Mouse (Mus musculus) lung, postnatal 14 days (tissue): ENCODE data around the gene Ano3.
A peak's percentile ranks its signal among the peaks of the same experiment; 100 is the strongest.

ENCODE experiments used
- DNase-seq: peaks from one replicate; pipeline ENCODE4 v3.0.0; 2021

Gene Ano3

DNA sequence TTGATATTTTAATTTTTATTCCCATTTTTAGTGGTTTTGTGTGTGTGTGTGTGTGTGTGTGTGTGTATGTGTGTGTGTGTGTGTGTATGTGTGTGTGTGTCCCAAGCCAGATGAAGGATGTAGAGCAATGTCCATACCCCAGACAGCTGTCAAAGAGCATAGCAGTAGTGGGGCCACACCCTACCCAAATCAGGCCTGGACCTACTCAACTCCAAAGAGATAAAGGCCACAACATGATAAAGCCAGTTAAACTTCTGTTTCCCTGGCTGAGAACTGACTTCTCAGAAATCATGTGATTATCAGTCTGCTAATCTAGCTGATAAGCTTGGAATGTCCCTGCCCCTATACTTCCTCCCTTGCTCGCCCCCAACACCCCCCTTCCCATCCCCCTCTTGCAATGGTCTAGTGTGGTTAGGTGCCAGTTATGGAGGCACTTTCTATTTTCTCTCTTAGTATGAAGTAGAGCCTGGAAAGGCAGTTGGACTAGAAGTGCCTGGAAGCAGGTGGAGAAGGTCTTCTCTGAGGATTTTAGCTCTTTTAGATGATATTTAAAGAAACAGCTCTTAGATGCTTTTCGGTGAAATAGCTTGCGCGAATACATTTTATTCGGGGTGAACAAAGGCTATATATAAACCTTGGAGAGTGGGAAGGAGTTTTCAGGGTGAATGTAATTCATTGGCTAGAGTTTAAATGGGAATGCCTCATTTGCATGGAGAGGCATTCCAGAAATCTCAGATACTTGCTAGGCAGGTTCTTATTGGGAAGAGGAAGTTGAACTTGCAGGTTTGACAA is 144.2 kb downstream of the Ano3 start:
- DNase-seq: no peak

DNA sequence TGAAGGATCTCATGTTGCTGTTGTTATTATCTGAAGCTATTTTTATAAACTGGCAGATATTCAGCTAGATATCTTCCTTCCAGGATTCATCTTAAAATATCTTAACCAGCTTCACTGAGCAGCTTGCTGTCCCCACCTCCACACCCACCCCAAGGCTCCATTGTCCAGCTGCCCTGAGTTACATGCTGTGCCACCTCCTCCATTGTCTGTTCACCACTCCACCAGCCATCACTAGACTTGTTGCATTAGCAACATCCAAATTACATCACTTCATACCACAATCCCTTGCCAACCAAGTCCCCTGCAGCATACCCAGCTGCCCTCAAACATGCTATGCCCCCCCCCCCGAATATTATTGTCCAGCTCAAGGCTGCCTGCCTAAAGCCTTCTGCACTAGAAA is 154.8 kb downstream of the Ano3 start:
- no peak for DNase-seq

DNA sequence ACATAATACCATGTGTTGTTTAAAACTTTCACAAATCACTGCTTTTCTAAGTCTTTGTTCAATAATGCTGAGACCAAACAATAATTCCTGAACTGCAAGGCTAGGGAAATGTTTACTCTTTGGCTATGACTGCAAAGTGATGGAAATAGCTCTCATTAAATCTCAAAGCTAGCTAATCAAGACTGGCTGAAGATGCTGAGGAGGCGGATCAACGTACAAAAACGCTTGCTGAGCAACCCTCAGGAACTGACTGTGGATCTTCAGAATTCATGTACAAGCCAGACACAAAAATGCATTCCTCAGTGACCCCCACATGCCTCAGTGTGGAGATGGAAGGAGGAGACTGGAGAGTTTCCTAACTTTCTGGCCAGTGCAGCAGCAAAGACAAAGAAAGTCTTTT is 155.3 kb downstream of the Ano3 start:
- no peak for DNase-seq

DNA sequence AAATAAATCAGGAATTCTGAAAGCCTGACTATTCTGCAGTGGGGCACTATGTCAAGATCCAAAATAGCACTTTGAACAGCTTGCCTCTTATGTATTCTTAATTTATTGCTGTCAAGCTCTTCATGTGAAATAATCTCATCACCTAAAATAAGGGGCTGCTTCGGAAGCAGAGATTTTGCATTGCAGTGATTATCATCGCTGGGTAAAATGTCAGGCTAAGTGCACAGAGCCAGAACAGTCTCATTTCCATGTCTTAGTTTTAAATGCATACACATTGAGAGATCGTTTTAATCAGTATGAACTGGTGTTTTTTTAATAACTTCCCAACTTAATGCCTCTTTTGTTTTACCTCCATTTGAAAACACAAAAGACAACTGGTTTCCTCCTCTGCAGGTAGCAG is 163.3 kb downstream of the Ano3 start:
- DNase-seq: no peak

DNA sequence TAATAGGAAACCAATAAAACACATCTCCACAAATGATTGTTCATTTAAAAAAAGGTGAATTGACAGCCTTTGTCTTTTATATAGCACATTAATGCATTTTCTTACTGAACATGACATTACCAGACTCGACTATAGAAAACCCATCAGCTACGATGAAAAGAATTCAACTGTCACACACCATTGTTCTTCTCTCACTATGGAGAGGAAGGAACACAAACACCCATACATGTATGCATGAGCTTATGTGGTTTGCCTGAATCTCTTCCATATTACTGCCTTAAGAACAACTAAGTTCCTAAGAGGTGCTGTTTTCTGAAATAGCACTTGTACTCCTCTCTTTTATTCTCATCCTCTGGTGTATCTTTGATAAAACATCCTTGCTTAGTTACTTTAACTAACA is 191.3 kb downstream of the Ano3 start:
- DNase-seq: no peak

DNA sequence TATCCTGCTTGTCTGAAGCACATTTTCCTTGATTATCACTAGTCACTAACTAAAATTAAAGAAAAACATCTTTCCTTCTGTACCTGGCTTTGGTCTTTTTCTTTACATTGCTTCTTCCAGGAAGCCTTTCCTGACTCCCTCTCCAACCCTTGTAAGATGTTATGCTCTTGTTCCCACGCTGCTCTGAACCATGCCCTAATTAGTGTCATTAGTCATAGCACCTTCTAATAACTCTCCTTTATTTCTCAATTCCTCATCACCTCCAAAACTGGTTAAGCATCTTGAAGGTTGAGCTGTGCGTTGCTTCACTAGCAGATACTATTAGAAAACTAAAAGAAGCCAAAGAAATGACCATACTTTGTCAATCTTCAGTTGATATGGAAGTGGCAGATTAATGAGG is 193.2 kb downstream of the Ano3 start:
- no peak for DNase-seq

DNA sequence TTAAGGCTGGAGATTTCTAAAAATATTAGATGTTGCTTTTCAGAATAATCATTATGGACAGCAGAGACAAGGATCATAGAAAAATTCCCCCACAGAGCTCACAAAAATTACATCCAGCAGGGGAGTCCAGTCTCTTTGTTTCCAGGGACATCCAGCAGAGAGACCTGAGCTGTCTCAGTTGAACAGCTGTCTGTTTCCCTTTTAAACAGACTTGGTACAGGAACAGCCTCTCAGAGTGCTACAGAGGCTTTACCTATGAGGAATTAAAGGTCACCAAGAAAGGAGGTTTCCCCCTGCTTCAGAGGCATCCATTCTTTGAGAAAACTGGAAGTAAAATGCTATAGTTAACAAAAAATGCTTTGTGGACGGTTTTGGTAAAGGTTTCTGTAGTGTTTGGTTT is 210.2 kb downstream of the Ano3 start:
- no peak for DNase-seq

DNA sequence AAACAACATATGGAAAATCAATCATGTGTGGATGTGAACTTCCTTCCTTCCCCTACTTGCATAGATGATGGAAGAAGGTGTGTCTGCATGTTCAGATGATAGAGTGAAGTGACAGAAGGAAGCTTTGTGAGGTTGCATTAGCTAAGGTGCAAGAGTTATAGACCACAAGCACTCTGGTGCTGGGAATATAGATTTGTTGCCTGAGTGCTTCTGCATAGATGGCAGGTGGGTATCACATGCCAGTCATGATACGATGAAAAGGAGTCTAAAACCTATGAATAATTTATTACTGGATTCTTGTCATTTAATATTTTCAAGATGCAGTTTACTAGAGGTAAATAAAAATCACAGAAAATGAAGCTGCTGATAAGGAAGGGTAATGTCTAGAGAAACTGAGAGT is 210.9 kb downstream of the Ano3 start:
- DNase-seq: no peak

DNA sequence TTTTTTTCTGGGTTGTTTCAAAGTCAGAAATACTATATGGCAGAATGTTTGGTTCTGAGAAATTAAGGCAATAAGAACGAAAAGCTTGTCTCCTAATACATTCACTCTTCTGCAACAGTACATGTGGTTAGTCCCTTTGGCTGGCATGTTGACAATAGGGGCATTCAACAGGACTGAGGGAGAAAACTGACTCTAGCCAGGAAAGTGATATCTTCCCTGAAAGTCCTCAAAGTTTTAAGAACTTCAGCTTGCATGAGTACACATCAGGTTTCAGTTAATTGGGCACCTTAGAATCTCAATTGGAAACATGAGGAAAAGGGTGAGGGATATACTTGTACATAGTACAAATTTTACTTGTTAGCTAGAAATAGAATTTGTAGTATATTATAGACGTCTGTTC is 212.7 kb downstream of the Ano3 start:
- DNase-seq: no peak

DNA sequence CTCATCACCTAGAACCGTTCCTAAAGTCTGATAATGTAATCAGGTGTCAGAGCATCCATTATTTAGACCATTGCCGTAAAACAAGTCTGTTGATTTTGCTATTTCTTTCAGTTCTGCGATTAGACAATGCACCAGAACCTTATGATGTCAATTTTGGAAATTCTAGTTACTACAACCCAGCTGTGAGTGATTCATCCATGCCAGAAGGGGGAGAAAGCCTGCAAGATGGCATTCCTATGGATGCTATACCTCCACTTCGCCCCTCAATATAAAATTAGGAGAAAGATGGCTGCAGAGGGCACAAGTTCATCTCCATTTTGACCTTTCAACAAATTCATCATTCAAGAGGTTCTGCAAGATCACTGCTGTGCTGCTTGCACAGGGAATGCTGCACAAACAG is 213.5 kb downstream of the Ano3 start:
- no peak for DNase-seq

DNA sequence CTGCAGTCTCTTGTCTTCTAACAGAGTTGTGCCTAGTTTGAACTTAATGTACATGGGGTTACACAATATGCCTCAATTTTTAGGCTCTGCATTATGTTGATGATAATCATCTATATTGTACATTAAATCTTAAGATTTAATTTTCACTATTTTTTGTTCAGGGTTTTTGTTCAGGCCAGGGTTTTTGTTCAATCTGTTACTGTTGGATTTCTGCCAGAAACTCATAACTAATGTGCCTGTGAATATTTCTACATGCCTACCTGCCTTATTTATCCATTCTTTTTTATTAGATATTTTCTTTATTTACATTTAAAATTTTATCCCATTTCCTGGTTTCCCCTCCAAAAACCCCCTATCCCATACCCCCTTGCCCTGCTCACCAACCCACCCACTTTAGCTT is 224.6 kb downstream of the Ano3 start:
- no peak for DNase-seq

DNA sequence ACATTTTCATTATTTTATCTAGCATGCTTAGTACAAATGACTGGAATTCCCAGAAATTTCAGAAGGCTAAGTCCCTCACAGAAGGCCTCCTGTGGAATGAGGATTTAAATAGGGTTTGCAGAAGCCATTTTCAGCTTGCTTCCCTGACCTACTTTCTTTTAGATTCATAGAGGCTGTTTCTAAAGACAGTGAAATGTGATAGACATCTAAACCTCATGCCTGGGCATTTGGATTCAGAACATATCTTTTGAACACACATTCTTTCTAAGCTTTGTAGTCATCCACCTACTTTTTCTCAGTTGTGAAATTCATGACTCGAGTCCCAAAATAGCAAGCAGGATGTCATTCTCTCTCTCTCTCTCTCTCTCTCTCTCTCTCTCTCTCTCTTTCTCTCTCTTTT is 228.5 kb downstream of the Ano3 start:
- DNase-seq: no peak

DNA sequence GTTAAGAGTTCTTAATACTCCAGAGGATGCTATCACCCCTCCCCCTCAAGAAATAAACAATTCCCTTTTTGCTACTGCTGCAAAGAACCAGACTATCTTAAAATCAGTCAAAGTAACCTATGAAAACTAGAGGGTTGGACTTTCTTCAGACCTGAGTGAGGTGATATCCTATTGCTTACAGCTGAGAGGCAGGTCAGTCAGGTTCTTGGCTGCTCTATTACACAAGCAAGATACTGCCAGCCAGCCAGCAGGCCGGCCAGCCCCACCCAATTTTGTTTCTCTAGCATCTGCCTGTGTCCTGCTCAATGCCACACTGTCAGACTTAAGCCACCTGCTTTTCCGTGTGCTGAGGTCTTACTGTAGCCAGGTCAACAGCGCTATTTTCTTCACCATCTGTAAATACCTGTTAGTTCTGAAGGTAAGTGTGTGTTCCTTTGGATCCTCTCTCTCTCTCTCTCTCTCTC is 229.4 kb downstream of the Ano3 start, which contains the start of gene Muc15:
TSS of gene Muc15 (plus strand) at position 51 of the 464 bp plus-strand sequence.
- DNase-seq: no peak

DNA sequence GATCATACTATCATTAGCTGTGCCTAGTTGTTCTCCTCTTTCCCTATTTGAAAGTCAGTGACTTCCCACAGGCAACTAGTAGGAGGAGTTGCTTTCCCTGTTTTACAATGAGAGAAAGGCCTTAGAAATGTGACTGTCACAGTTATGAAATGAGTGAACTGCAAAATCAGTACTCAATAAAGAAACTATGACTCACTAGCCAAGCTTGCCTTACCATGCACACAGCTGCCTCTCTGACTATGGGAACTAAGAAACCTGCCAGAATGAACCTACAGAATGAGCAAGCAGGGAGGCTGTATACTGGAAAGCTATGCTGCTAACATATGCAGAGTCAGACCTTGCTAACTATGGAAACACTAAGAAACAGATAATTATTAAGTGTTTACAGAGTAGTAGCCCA is 231.7 kb downstream of the Ano3 start:
- DNase-seq: no peak

DNA sequence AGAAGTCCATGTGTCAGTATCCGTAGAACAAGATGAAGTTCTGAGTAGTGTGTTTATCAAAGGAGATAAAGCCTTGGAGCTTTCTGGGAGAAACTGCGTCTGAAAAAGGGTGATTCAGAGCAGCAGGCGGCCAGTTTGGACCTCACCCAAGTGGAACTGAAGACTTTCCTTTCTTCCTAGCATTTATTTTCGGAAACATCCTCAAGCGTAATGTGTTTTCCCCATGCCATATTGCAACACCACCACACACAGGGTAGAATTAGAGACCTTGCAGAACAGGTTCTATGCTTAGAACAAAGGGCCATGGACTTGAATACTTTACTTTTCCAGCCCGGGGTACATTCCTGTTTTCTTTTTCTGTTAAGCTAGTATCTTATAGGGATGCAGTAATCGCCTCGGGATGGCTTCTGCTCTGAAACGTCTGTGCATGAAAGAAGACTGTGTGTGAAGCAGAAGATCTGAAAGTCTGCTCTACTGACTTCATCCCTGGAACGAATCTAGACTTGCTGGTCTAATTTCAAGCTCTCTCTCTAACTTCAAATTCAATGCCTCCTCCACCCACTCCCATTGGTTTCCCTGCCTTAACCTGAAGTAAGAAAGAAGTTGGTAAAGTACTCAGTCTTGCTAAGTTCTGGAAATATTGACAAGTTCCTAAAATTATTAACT is 240.5 kb downstream of the Ano3 start:
- peak; percentile 13 for DNase-seq

DNA sequence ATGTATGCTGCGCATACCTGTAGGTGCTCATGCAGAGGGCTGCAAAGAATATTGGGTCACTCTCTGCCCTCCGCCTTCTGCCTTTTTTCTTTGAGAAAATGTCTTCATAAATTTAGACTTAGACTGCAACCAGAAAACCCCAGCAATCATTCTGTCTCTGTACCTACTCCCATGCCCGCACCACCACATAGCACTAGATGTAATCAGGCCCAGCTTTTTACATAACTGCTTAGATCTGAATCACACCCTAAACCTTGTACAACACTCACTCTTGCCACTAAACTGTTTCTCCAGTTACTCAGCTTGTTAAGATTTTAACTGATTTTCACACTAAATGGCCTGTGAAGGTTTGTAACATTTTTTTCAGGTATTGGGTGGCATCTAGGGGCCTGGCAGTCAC is 241.3 kb downstream of the Ano3 start:
- no peak for DNase-seq

DNA sequence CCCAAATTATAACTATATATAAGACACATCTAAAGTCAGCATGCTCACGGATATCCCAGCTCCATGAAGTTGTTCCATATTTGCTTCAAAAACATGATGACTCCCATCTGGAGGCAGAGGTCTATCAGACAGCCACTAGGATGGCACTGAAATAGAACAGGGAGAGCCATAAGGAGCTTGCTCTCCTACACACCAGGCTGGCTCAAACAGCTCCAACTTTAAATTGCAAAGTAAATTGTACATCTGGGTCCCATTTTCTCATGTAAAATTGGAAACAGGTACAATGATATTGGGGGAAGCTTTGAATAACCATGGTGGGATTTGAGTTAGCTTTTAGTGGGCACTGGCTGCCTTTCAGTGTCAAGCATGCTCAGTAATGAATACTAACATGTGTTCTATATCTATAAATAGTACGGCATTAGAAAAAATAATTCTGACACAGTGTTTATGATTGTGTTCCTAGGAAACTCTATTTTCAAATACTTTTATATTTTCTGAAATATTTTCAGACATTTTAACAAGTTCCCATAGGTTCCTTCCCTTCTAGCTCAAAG is 279.6 kb downstream of the Ano3 start:
- no peak for DNase-seq

DNA sequence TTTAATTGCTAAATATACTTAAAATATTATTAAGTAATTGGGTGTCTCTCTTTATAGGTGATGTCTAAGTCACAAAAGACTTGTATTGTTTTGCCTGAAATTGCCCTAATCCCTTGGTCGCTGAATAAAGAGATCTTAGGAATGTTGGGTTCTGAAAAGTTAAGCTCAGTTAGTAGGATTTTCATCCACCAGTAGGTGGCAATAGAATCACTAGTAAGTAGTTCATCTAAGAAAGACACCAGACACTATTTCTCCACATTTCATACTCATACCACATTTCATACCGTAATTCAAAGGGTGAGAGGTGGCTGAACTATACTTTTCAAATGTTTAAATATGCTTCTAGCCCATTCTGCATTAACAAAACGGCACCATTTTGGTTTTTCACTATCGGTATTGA is 287.4 kb downstream of the Ano3 start:
- no peak for DNase-seq

DNA sequence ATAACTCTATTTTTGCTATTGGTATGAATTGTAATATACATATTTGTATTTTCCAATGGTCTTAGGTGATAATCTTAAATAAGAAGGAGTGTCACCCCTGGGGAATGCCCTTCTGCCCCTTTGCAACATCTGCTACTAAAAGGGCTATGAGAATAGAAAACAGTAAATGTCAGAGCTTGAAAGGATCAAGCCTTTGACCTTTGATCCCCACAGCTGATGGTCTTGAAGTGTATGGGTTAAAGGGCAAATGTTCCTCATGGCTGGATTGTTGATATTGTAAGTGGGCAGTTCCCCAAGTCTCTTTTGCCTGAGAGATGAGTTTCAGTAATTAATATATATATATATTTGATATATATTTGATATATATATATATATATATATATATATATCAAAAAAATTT is 305.9 kb downstream of the Ano3 start:
- no peak for DNase-seq

DNA sequence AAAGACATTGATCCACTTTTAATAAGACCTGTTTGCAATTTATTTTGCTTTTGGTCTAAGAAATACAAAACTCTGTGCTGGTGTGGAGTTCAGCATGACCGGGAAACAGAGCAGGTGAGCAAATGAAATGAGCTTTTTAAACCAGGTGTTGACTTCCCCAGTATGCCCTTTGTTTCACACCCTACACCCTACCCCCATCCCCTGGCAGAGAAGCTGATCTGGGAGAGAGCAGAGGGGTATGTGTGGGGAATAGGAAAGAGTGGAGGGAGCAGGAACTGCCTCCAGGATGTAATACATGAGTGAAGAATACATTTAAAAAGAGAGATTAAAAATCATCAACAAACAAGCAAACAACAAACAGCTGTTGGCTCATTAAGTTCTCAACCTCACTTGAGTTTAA is 306.4 kb downstream of the Ano3 start:
- DNase-seq: no peak
